Mouse (Mus musculus): Measurements from ENCODE around the gene Rfx8. TPM values are rescaled to one million over a fixed set of nuclear protein-coding genes. Genes with fewer than 3 reads are reported as not detected.

Rfx8 gene
- total RNA-seq, 1 experiment from 2014 or later = not detected

GRCm38 (mm10) chr1:39618524-39618923, 102.3 kb downstream of the Rfx8 start:
- ATAC-seq (ENCODE audit: extremely low read depth, insufficient number of reproducible peaks, low FRiP score, poor library complexity, severe bottlenecking) = no peak

- ATAC-seq (ENCODE audit: extremely low read depth, insufficient number of reproducible peaks, low FRiP score, poor library complexity, severe bottlenecking) = no peak
These were observed 105.3 kb downstream of the Rfx8 start for GRCm38 (mm10) chr1:39615526-39615925.

Other genes starting within 250 kb of the Rfx8 start
- gene Tbc1d8, start 242.2 kb downstream of the Rfx8 start, total RNA-seq (2017) = 13.3 and 14.6 TPM in 2 replicates
- 20.6 and 22.5 TPM in 2 replicates for gene Cnot11, start 186.0 kb downstream of the Rfx8 start, total RNA-seq (2017)
- gene Rnf149, start 143.6 kb downstream of the Rfx8 start, total RNA-seq (2017) = 478 and 497 TPM in 2 replicates
- 0.23 and 0.37 TPM in 2 replicates for gene Creg2, start 69.5 kb downstream of the Rfx8 start, total RNA-seq (2017)
- not detected in 2 replicates for gene Gm3646, start 84.3 kb upstream of the Rfx8 start, total RNA-seq (2017)
- gene Map4k4, start 179.9 kb upstream of the Rfx8 start, total RNA-seq (2017) = 226 and 236 TPM in 2 replicates

Data from neutrophil, adult 5-6 weeks (primary cell).